Mouse (Mus musculus): ENCODE data around the gene Fbxo21.

Gene Fbxo21

GRCm38 (mm10) chr5:117976657-117977500 is at the start of gene Fbxo21:
Gene Fbxo21, plus strand, starts transcription at chr5:117976730.
- DNase-seq = peak; percentile 98

- DNase-seq = no peak
Measured at GRCm38 (mm10) chr5:117928553-117928952, 48.0 kb upstream of the Fbxo21 start.

- no peak for DNase-seq
Measured at GRCm38 (mm10) chr5:117932222-117932621, 44.3 kb upstream of the Fbxo21 start.

GRCm38 (mm10) chr5:117932862-117933261 is 43.7 kb upstream of the Fbxo21 start:
- DNase-seq = peak; percentile 86

GRCm38 (mm10) chr5:117936346-117936745 is 40.2 kb upstream of the Fbxo21 start:
- no peak for DNase-seq

- no peak for DNase-seq
Measured at GRCm38 (mm10) chr5:117937186-117937585, 39.3 kb upstream of the Fbxo21 start.

- peak; percentile 68 for DNase-seq
Measured at GRCm38 (mm10) chr5:117938182-117938581, 38.3 kb upstream of the Fbxo21 start.

GRCm38 (mm10) chr5:117939402-117939801 is 37.1 kb upstream of the Fbxo21 start:
- no peak for DNase-seq

GRCm38 (mm10) chr5:117941552-117941951 is 35.0 kb upstream of the Fbxo21 start:
- no peak for DNase-seq

- DNase-seq = peak; percentile 45
Measured at GRCm38 (mm10) chr5:117946605-117947004, 29.9 kb upstream of the Fbxo21 start.

GRCm38 (mm10) chr5:117949393-117949792 is 27.1 kb upstream of the Fbxo21 start:
- no peak for DNase-seq

GRCm38 (mm10) chr5:117953893-117954292 is 22.6 kb upstream of the Fbxo21 start:
- no peak for DNase-seq

GRCm38 (mm10) chr5:117954429-117954828 is 22.1 kb upstream of the Fbxo21 start:
- DNase-seq = no peak

- peak; percentile 34 for DNase-seq
Measured at GRCm38 (mm10) chr5:117955675-117956420, 20.7 kb upstream of the Fbxo21 start.

GRCm38 (mm10) chr5:117964750-117965149 is 11.8 kb upstream of the Fbxo21 start:
- no peak for DNase-seq

GRCm38 (mm10) chr5:117966956-117967355 is 9.6 kb upstream of the Fbxo21 start:
- DNase-seq = no peak

GRCm38 (mm10) chr5:117967659-117968069 is 8.9 kb upstream of the Fbxo21 start:
- no peak for DNase-seq

- no peak for DNase-seq
Measured at GRCm38 (mm10) chr5:117969681-117970427, 6.7 kb upstream of the Fbxo21 start.

GRCm38 (mm10) chr5:117976263-117976656 is 270 bp upstream of the Fbxo21 start:
- DNase-seq = no peak

- no peak for DNase-seq
Measured at GRCm38 (mm10) chr5:117977501-117978158, 1.1 kb downstream of the Fbxo21 start.

- no peak for DNase-seq
Measured at GRCm38 (mm10) chr5:117978159-117978697, 1.7 kb downstream of the Fbxo21 start.

- DNase-seq = no peak
Measured at GRCm38 (mm10) chr5:117979082-117979481, 2.6 kb downstream of the Fbxo21 start.

All from lung, postnatal 14 days (tissue).